Mouse (Mus musculus) liver, postnatal 0 days (tissue): ENCODE results near the gene Rmi2. TPM values are rescaled to one million over a fixed set of nuclear protein-coding genes. Genes with fewer than 3 reads are reported as not detected.
"Not testable (repeated sequence)": the region's sequence is repeated elsewhere in the genome, so short reads cannot be mapped to it uniquely, and the experiment has no call there.

Experiments used
- ATAC-seq: fragments of 200-750 bp; cut with Nextera tagmentation; 2 replicates; pipeline ENCODE4 v1.8.0; 2017; ENCODE audit warnings: mild to moderate bottlenecking, moderate library complexity
- DNase-seq: peaks from one replicate; pipeline ENCODE4 v3.0.0-alpha.2; 2016
- H3K27ac ChIP-seq: fragments of 300-500 bp; sonication (generic); 2 replicates; pipeline ENCODE4 v1.5.1; 2014; ENCODE audit warnings: antibody characterized with exemption, moderate library complexity, mild to moderate bottlenecking, low read depth
- H3K27me3 ChIP-seq: fragments of 300-500 bp; sonication (generic); 2 replicates; pipeline ENCODE4 v1.6.1; 2014; ENCODE audit warnings: low read length, control low read depth, mixed read lengths; ENCODE audit not compliant: insufficient read depth
- H3K36me3 ChIP-seq: fragments of 300-500 bp; sonication (generic); replicated peaks from 2 replicates; pipeline ENCODE4 v1.6.1; 2014; ENCODE audit warnings: mild to moderate bottlenecking, control low read depth, low read length, moderate library complexity, mixed read lengths; ENCODE audit not compliant: insufficient read depth
- H3K4me1 ChIP-seq: fragments of 300-500 bp; sonication (generic); 2 replicates; pipeline ENCODE4 v1.6.1; 2014; ENCODE audit warnings: antibody characterized with exemption, mild to moderate bottlenecking, control low read depth; ENCODE audit not compliant: insufficient read depth
- H3K4me2 ChIP-seq: fragments of 300-500 bp; sonication (generic); 2 replicates; pipeline ENCODE4 v1.6.1; 2014; ENCODE audit warnings: low read depth, mild to moderate bottlenecking, low read length, moderate library complexity, mixed read lengths
- H3K4me3 ChIP-seq: fragments of 300-500 bp; sonication (generic); 2 replicates; pipeline ENCODE4 v1.5.1; 2014; ENCODE audit warnings: low read depth, low read length
- H3K9ac ChIP-seq: fragments of 300-500 bp; sonication (generic); replicated peaks from 2 replicates; pipeline ENCODE4 v1.6.1; 2014; ENCODE audit warnings: mild to moderate bottlenecking, moderate library complexity
- H3K9me3 ChIP-seq: fragments of 300-500 bp; sonication (generic); 2 replicates; pipeline ENCODE4 v1.6.1; 2016; ENCODE audit warnings: mild to moderate bottlenecking, control low read depth, low read length, mixed read lengths
- CTCF ChIP-seq: sonication (generic); IDR thresholded peaks from 2 replicates; pipeline ENCODE4 v1.5.1; 2016; ENCODE audit warnings: antibody characterized with exemption, low read depth
- EP300 ChIP-seq: IDR thresholded peaks from 2 replicates; pipeline ENCODE4 v1.6.1; 2016; ENCODE audit warnings: antibody characterized with exemption, low read depth, mild to moderate bottlenecking
- WGBS: fragments of 180-500 bp; shearing (Covaris S2); extraction: QIAGEN DNeasy Blood & Tissue Kit; methylation state at CpG from one replicate; pipeline ENCODE4 v1.1.7; 2014; ENCODE audit not compliant: insufficient replicate concordance; 5-methylcytosine and 5-hydroxymethylcytosine counted together
- polyA plus RNA-seq: library from polyadenylated mRNA; unstranded; fragments of >200 nt; fragmentation: Nextera tagmentation; extraction: Ambion mirVana; gene quantifications from 2 replicates; pipeline ENCODE4 v1.2.1, GENCODE M21; 2015

Gene Rmi2
- polyA plus RNA-seq, 1 experiment from 2014 or later, result 1.1 TPM

DNA sequence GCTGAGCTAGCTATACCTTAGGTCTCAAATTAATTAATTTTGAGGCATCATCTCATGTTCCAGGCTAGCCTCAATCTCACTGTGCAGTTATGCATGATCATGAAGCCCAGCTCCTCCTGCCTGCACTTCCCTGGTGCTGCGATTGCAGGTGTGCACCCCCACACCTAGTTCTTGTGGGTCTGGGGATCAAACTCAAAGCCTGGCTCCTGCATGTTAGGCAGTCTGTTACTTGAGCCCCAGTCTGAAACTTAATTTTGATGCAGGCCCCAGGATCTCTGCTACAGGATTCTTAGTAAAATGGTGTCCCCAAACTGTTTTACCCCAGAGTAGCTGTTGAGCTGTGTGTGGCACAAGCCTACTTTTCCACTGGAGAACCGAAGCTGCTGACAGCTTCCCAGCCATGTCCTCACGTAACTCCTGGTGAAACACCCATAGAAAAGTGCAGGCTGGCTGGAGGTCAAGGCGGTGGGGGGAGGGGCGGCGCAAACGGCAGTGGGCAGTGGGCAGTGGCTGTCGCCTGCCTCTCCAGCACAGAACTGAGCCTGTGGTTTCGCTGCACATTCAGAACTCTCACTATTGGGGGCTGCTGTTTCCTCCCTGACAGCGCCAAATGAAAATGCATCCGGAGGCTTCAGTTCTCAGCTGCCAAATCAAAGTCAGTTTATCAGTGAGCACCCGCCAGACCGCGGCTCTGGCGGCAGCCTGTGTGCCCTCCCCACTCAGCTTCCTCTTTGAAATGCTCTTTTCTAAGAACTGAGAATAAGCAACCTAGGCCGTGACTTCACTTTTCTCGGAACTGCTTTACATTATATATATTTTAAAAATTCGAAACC lies 8.8 kb downstream of the Rmi2 start:
- 0 out of 2 replicates have a peak, but pooled peaks cover 3% of the 10 kb centered on the region for H3K36me3 ChIP-seq
- peaks cover 18% of the 10 kb centered on the region for H3K4me1 ChIP-seq
- no peaks in the 10 kb centered on the region for H3K27me3 ChIP-seq
- WGBS, result 6% methylated on average over 18 of the region's 18 CpGs
- ATAC-seq, result peak; percentile 43; the same call in 1 of the 2 replicates
- peak overlapping the region; percentile 27 for H3K4me3 ChIP-seq
- peak overlapping the region; percentile 69 for H3K4me2 ChIP-seq
- H3K27ac ChIP-seq, result no peak overlapping the region; the same call in 1 of the 2 replicates
- no peaks in the 10 kb centered on the region for H3K9me3 ChIP-seq
- no peak; the same call in 1 of the 2 replicates for TF ChIP-seq EP300
- peak overlapping the region; percentile 36; the same call in 1 of the 2 replicates for H3K9ac ChIP-seq
- peak; percentile 62 for DNase-seq

GRCm38 (mm10) chr16:10844319-10844670 lies 9.4 kb downstream of the Rmi2 start:
- H3K27me3 ChIP-seq, result no peaks in the 10 kb centered on the region
- 12% methylated on average over 6 of the region's 6 CpGs for WGBS
- TF ChIP-seq CTCF (no peak), EP300 (no peak)
- H3K9ac ChIP-seq, result peak overlapping the region; percentile 36; the same call in 1 of the 2 replicates
- peaks cover 14% of the 10 kb centered on the region for H3K4me1 ChIP-seq
- no peaks in the 10 kb centered on the region for H3K9me3 ChIP-seq
- ATAC-seq (peak; percentile 40; the same call in 1 of the 2 replicates), DNase-seq (no peak)
- H3K27ac ChIP-seq, result peak overlapping the region; percentile 18; the same call in 1 of the 2 replicates
- 0 out of 2 replicates have a peak, but pooled peaks cover 3% of the 10 kb centered on the region for H3K36me3 ChIP-seq
- H3K4me3 ChIP-seq, result peak overlapping the region; percentile 27
- peak overlapping the region; percentile 69 for H3K4me2 ChIP-seq

GRCm38 (mm10) chr16:10845952-10846351 lies 11.1 kb downstream of the Rmi2 start:
- WGBS, result 84% methylated on average over 6 of the region's 6 CpGs

GRCm38 (mm10) chr16:10846503-10846902 lies 11.6 kb downstream of the Rmi2 start:
- peak; percentile 44; the same call in 1 of the 2 replicates for ATAC-seq
- WGBS, result 62% methylated on average over 4 of the region's 4 CpGs
- H3K36me3 ChIP-seq, result no peaks in the 10 kb centered on the region

More at GRCm38 (mm10) chr16:10845952-10846351, 11.1 kb downstream of the Rmi2 start:
- no peak for TF ChIP-seq EP300
- TF ChIP-seq CTCF, result no peak
- peaks cover 11% of the 10 kb centered on the region for H3K4me1 ChIP-seq
- H3K4me2 ChIP-seq, result no peak overlapping the region
- H3K4me3 ChIP-seq, result no peak overlapping the region
- H3K27me3 ChIP-seq, result no peaks in the 10 kb centered on the region
- no peaks in the 10 kb centered on the region for H3K9me3 ChIP-seq
- H3K36me3 ChIP-seq, result 0 out of 2 replicates have a peak, but pooled peaks cover 3% of the 10 kb centered on the region
- DNase-seq (no peak), ATAC-seq (no peak)
- no peak overlapping the region for H3K9ac ChIP-seq
- H3K27ac ChIP-seq, result no peak overlapping the region

GRCm38 (mm10) chr16:10849965-10850861 lies 15.4 kb downstream of the Rmi2 start:
- Histone ChIP-seq H3K27ac (no peak overlapping the region), H3K4me3 (no peak overlapping the region), H3K9ac (no peak overlapping the region), H3K9me3 (no peaks in the 10 kb centered on the region), H3K4me2 (no peak overlapping the region), H3K36me3 (no peaks in the 10 kb centered on the region), H3K27me3 (no peaks in the 10 kb centered on the region), H3K4me1 (no peaks in the 10 kb centered on the region)
- ATAC-seq (no peak), DNase-seq (no peak)
- WGBS, result 64% methylated on average over 12 of the region's 12 CpGs
- TF ChIP-seq CTCF (no peak), EP300 (no peak)

More at GRCm38 (mm10) chr16:10846503-10846902, 11.6 kb downstream of the Rmi2 start:
- Histone ChIP-seq H3K27ac (no peak overlapping the region), H3K4me3 (no peak overlapping the region), H3K27me3 (no peaks in the 10 kb centered on the region), H3K4me1 (peaks cover 11% of the 10 kb centered on the region), H3K9ac (no peak overlapping the region), H3K4me2 (no peak overlapping the region), H3K9me3 (no peaks in the 10 kb centered on the region)
- peak; percentile 66 for DNase-seq
- TF ChIP-seq CTCF, result peak; percentile 78
- no peak for TF ChIP-seq EP300

DNA sequence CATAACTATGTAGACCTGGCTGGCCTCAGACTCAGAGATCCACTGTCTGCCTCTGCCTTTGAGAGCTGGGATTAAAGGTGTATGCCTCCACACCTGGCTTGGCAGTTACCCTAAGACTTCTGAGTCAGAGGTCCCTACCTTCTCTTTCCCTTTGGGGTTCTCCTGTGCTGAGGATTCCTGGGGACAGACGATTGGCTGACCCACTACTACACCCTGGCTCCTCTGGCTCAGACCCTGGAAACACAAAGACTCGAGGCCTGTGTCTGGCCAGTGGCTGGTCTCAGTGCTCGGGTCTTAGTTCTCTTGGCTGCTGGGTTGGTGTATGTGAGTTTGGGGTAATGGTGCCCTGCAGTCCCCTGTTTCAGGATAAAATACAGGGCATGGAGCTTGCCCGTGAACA lies 16.0 kb downstream of the Rmi2 start:
- Histone ChIP-seq H3K4me2 (no peak overlapping the region), H3K9me3 (no peaks in the 10 kb centered on the region), H3K27ac (no peak overlapping the region), H3K4me3 (no peak overlapping the region), H3K4me1 (no peaks in the 10 kb centered on the region), H3K36me3 (no peaks in the 10 kb centered on the region), H3K27me3 (no peaks in the 10 kb centered on the region), H3K9ac (no peak overlapping the region)
- no peak for TF ChIP-seq EP300
- TF ChIP-seq CTCF, result no peak
- WGBS, result 78% methylated on average over 4 of the region's 4 CpGs
- no peak for ATAC-seq
- DNase-seq, result no peak

GRCm38 (mm10) chr16:10852216-10852615 lies 17.4 kb downstream of the Rmi2 start:
- H3K4me2 ChIP-seq, H3K27ac ChIP-seq, ATAC-seq, H3K27me3 ChIP-seq, DNase-seq, H3K4me1 ChIP-seq, H3K9ac ChIP-seq, H3K36me3 ChIP-seq, H3K9me3 ChIP-seq, H3K4me3 ChIP-seq: not testable (repeated sequence)
- WGBS, result 81% methylated on average over 10 of the region's 10 CpGs
